Mouse (Mus musculus) forebrain, embryonic 13.5 days (tissue): ENCODE measurements around the gene Hectd3. TPM values are rescaled to one million over a fixed set of nuclear protein-coding genes. Genes with fewer than 3 reads are reported as not detected.

Experiments used
- ATAC-seq: fragments of 200-750 bp; cut with Nextera tagmentation; 2 replicates; pipeline ENCODE4 v1.8.0; 2017
- H3K27ac ChIP-seq: fragments of 300-500 bp; sonication (generic); 2 replicates; pipeline ENCODE4 v1.5.1; 2015; ENCODE audit warnings: inconsistent platforms, mild to moderate bottlenecking, moderate library complexity
- H3K27me3 ChIP-seq: fragments of 300-500 bp; sonication (generic); 2 replicates; pipeline ENCODE4 v1.6.1; 2015; ENCODE audit warnings: mild to moderate bottlenecking, inconsistent platforms
- H3K36me3 ChIP-seq: fragments of 300-500 bp; sonication (generic); 2 replicates; pipeline ENCODE4 v1.6.1; 2015; ENCODE audit warnings: mild to moderate bottlenecking, inconsistent platforms; ENCODE audit not compliant: poor library complexity, severe bottlenecking
- H3K4me1 ChIP-seq: fragments of 300-500 bp; sonication (generic); 2 replicates; pipeline ENCODE4 v1.6.1; 2015; ENCODE audit warnings: inconsistent platforms
- H3K4me2 ChIP-seq: fragments of 300-500 bp; sonication (generic); 2 replicates; pipeline ENCODE4 v1.6.1; 2015; ENCODE audit warnings: inconsistent platforms, mild to moderate bottlenecking, moderate library complexity
- H3K4me3 ChIP-seq: fragments of 300-500 bp; sonication (generic); 2 replicates; pipeline ENCODE4 v1.5.1; 2015; ENCODE audit warnings: mild to moderate bottlenecking, inconsistent platforms
- H3K9ac ChIP-seq: fragments of 300-500 bp; sonication (generic); 2 replicates; pipeline ENCODE4 v1.6.1; 2015; ENCODE audit warnings: mild to moderate bottlenecking, inconsistent platforms
- H3K9me3 ChIP-seq: fragments of 300-500 bp; sonication (generic); replicated peaks from 2 replicates; pipeline ENCODE4 v1.6.1; 2016; ENCODE audit warnings: inconsistent platforms
- WGBS: fragments of 180-500 bp; shearing (Covaris S2); methylation state at CpG from one replicate; pipeline ENCODE4 v1.1.7; 2015; 5-methylcytosine and 5-hydroxymethylcytosine counted together
- polyA plus RNA-seq: library from polyadenylated mRNA; unstranded; fragments of >200 nt; fragmentation: Nextera tagmentation; extraction: Ambion mirVana; gene quantifications from 2 replicates; pipeline ENCODE4 v1.2.1, GENCODE M21; 2015

Hectd3 gene
- polyA plus RNA-seq, 1 experiment from 2014 or later = 17.9 TPM

DNA sequence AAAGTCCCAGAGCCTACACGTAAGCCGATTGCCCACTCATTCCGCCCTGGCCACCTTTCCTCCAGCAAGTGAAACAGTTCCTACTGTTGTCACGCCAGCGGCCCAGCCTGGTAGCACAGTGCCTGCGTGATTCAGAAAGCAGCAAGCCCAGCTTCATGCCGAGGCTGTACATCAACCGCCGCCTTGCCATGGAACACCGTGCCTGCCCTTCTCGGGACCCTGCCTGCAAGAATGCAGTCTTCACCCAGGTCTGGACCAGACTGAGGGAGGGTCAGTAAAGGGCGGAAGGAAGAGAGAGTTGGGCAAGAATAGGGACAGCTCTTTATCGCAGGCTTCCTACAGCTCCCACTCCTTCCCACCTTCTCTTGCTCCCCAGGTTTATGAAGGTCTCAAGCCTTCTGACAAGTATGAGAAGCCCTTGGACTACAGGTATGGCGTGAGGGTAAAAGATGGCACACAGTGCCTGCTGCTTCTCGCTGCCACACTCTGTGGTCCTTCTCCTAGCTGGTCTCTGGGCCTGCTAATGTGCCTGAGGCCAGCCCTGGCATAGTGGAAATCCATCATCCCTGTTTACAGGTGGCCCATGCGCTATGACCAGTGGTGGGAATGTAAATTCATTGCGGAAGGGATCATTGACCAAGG, 4.5 kb downstream of the Hectd3 start:
- peaks cover 18% of the 10 kb centered on the region for H3K4me1 ChIP-seq
- no peak overlapping the region for H3K4me2 ChIP-seq
- no peak overlapping the region for H3K4me3 ChIP-seq
- no peak for ATAC-seq
- WGBS = 93% methylated on average over 17 of the region's 17 CpGs
- peaks cover 68% of the 10 kb centered on the region for H3K36me3 ChIP-seq
- peaks cover 3% of the 10 kb centered on the region; the same call in 1 of the 2 replicates for H3K27me3 ChIP-seq
- no peak overlapping the region for H3K9ac ChIP-seq
- H3K9me3 ChIP-seq = no peaks in the 10 kb centered on the region
- H3K27ac ChIP-seq = no peak overlapping the region

DNA sequence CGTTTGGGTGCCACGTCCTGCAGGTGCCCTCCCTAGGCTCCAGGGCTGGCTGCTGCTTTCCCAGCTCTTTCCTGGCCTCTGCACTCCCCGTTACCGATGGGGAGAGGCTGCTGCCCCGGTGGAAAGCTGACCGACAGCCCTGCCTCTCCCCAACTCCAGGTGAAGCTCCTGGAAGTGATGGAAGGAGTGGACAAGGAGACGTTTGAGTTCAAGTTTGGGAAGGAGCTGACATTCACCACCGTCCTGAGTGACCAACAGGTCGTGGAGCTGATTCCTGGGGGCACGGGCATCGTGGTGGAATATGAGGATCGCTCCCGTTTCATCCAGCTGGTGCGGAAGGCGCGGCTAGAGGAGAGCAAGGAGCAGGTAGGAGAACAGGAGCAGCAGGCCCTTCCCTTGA, 6.8 kb downstream of the Hectd3 start:
- no peak for ATAC-seq
- H3K4me3 ChIP-seq = no peak overlapping the region
- H3K36me3 ChIP-seq = peaks cover 64% of the 10 kb centered on the region
- H3K27ac ChIP-seq = no peak overlapping the region
- H3K9me3 ChIP-seq = no peaks in the 10 kb centered on the region
- H3K4me2 ChIP-seq = no peak overlapping the region
- 87% methylated on average over 16 of the region's 16 CpGs for WGBS
- H3K4me1 ChIP-seq = no peaks in the 10 kb centered on the region
- H3K9ac ChIP-seq = no peak overlapping the region
- H3K27me3 ChIP-seq = no peaks in the 10 kb centered on the region

DNA sequence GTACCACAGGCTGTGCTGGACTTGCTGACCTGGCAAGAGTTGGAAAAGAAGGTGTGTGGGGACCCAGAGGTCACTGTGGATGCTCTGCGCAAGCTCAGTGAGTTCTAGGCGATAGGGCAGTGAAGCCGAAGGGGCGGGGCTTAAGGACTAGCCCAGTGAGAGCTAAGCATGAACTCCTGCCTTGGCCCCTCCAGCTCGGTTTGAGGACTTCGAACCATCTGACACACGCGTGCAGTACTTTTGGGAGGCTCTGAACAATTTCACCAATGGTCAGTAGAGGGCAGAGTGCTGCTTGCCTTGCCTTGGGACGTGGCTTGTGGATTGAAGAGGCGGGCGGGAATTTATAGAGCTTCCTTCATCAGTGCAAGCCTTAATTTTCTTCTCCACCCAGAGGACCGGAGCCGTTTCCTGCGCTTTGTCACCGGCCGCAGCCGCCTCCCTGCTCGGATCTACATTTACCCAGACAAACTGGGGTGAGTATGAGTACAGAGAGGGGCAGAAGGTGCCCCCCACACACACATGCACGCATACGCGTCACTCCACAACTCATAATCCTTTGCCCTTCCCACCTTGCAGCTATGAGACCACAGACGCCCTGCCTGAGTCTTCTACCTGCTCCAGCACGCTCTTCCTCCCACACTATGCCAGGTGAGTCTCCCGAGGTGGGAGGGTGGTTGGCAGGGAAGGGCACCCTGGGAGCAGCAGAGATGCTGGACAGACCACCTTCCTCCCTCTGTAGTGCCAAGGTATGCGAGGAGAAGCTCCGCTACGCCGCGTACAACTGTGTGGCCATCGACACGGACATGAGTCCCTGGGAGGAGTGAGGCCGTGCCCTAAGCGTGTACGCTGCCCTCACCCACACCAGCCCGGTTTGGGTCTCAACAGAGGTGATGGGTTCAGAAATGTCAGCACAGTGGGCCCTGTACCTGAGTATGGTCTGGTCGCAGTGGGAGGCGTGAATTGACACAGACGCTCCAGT, 7.7 kb downstream of the Hectd3 start:
- peak; percentile 72 for ATAC-seq
- Histone ChIP-seq H3K27me3 (no peaks in the 10 kb centered on the region), H3K36me3 (peaks cover 61% of the 10 kb centered on the region), H3K9me3 (no peaks in the 10 kb centered on the region), H3K27ac (no peak overlapping the region), H3K4me1 (no peaks in the 10 kb centered on the region), H3K9ac (no peak overlapping the region), H3K4me2 (no peak overlapping the region), H3K4me3 (no peak overlapping the region)
- WGBS = 55% methylated on average over 38 of the region's 38 CpGs

DNA sequence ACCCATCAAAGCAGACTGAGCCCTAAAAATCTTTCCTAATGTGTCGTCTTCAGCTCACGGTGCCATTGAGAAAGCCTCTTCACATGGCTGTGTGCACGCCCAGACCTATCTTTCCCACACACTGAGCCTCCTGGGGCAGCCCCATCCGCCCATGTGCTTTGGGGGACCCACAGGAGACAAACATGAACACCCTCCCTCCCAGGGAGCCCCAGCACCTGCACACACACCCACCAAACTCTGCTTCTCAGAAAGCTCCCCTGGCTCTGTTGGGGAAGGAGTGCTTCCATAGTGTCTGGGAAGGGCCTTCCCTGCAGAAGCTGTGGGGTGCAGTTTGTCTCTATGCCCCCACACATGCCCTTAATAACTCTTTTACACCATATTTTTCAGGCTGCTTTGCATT, 9.5 kb downstream of the Hectd3 start:
- no peak for ATAC-seq
- H3K4me1 ChIP-seq = no peaks in the 10 kb centered on the region
- no peak overlapping the region for H3K4me3 ChIP-seq
- 90% methylated on average over 4 of the region's 4 CpGs for WGBS
- H3K9me3 ChIP-seq = no peaks in the 10 kb centered on the region
- H3K27ac ChIP-seq = no peak overlapping the region
- no peak overlapping the region for H3K9ac ChIP-seq
- H3K27me3 ChIP-seq = no peaks in the 10 kb centered on the region
- peaks cover 46% of the 10 kb centered on the region for H3K36me3 ChIP-seq
- no peak overlapping the region for H3K4me2 ChIP-seq

DNA sequence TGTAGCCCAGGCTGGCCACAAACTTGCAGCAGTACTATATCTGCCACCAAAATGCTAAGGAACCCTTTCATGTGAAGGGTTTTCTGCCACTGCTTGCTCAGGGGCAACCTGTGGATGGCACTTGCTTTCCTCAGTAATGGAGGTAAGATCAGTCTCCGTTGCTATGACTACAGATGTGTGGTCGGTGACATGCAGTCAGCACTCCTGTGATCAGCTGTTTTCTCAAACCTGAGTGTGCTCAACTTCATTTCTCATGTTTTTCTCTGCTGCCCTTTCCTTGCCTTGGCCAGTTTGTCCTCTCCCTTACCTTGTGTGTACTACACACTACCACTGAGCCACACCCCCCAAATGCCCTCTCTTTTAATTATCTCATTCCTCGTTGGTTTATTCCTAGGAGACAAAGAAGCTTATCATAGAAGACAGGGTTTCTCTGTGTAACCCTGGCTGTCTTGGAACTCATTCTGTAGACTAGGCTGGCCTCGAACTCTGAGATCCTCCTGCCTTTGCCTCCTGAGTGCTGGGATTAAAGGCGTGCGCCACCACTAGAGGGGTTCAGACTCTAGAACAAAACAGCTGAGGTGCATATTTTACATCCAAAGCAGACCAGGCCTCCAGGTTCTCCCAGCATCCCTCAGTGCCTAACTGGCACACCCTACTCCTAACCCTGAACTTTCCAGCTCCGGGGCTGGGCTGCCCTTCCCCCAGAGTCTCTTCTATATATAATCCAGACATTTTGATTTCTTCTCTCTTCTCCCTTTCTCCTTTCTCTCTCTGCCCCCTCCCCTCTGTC, 10.7 kb downstream of the Hectd3 start:
- 73% methylated on average over 7 of the region's 7 CpGs for WGBS
- no peak overlapping the region for H3K9ac ChIP-seq
- H3K9me3 ChIP-seq = no peaks in the 10 kb centered on the region
- no peak overlapping the region for H3K4me3 ChIP-seq
- ATAC-seq = no peak
- no peaks in the 10 kb centered on the region for H3K27me3 ChIP-seq
- no peak overlapping the region for H3K4me2 ChIP-seq
- H3K36me3 ChIP-seq = peaks cover 34% of the 10 kb centered on the region
- H3K4me1 ChIP-seq = no peaks in the 10 kb centered on the region
- no peak overlapping the region for H3K27ac ChIP-seq

DNA sequence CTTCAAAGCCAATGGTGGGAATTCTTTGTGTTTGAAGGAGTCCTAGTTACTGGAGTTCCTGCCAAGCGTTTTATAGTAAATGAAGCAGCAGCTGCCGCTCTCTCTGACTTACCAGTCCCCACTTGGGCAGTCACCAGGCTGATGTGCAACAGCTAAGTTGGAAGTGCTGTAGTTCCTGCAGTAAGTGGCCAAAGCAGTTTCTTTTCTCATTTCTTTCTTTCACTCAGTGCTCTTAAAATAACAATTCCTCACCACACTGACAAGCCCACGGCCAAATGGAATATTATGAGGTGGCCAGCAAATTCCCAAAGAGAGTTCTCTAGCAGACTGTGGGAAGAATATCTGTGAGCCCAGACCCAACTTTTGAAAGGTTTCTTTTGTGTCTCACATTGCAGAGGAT, 11.9 kb downstream of the Hectd3 start:
- Histone ChIP-seq H3K36me3 (peaks cover 23% of the 10 kb centered on the region), H3K4me2 (no peak overlapping the region), H3K27ac (no peak overlapping the region), H3K4me1 (no peaks in the 10 kb centered on the region), H3K9me3 (no peaks in the 10 kb centered on the region), H3K9ac (no peak overlapping the region), H3K4me3 (no peak overlapping the region), H3K27me3 (no peaks in the 10 kb centered on the region)
- 72% methylated on average over 3 of the region's 3 CpGs for WGBS
- ATAC-seq = no peak

DNA sequence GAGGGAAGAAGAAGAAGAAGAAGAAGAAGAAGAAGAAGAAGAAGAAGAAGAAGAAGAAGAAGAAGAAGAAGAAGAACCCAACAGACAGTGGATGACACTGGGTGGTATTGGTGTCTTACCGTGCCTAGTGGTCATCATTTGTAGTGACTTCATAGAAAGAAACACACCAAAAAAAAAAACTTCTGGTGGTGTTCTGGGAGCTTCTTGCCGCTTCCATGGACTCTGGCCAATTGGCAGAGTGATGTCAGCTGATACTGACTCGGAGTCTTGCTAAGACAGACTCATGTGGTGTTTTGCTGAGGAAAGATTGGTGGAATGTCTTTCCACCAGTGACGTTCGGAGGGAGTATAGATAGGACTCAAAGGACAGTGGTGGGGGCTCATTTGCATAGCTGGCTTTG, 15.1 kb downstream of the Hectd3 start:
- no peaks in the 10 kb centered on the region for H3K4me1 ChIP-seq
- H3K4me2 ChIP-seq = no peak overlapping the region

DNA sequence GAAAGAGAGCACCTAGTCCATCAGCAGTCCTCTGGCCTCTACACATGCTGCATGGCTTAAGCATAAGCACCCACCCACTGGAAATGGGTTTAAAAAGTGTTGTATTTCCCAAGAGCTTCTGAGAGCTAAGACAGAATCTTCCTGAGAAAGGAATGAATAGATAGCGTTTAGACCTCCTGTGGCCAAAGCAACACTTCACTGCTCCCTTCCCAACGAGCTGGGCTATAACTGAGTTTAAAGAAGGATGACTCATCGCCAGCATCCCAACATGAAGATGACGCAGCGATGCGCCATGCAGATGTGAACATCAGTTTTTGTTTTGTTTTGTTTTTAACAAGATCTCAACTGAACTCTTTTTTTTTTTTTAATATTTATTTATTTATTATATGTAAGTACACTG, 18.5 kb downstream of the Hectd3 start:
- Histone ChIP-seq H3K27me3 (no peaks in the 10 kb centered on the region), H3K9me3 (no peaks in the 10 kb centered on the region), H3K4me2 (no peak overlapping the region), H3K36me3 (no peaks in the 10 kb centered on the region), H3K27ac (no peak overlapping the region), H3K4me1 (no peaks in the 10 kb centered on the region), H3K9ac (no peak overlapping the region), H3K4me3 (no peak overlapping the region)
- 84% methylated on average over 6 of the region's 6 CpGs for WGBS
- no peak for ATAC-seq

More for the DNA sequence above, 15.1 kb downstream of the Hectd3 start:
- Histone ChIP-seq H3K27ac (no peak overlapping the region), H3K27me3 (no peaks in the 10 kb centered on the region), H3K4me3 (no peak overlapping the region), H3K36me3 (no peaks in the 10 kb centered on the region), H3K9ac (no peak overlapping the region), H3K9me3 (no peaks in the 10 kb centered on the region)
- WGBS = 88% methylated on average over 5 of the region's 5 CpGs
- no peak for ATAC-seq

DNA sequence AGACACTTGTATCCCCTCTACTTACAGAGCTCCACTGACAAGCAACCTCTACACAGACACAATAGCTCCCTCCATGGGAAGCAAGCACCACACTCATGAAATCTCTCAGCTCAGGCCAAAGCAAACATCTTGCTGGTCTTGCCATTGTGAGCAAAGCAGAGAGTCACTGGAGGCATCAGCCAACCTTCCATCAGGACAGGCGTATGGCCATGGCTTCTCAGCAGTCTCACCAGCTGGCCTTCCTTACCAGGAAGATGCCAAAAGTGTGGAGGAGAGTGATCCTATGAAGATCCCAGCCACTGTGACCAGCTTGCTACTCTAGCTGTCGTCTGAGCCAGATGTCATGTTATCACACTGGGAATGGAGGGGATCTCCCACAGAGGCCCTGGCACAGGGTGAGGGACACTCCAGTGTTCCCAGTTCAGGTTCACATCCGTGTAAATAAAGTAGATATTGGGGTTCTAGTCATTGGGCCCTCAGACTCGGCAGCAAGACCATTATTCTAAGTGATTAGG, 19.8 kb downstream of the Hectd3 start:
- WGBS = 57% methylated on average over 4 of the region's 4 CpGs
- H3K4me1 ChIP-seq = peaks cover 3% of the 10 kb centered on the region
- no peak for ATAC-seq
- no peak overlapping the region for H3K4me2 ChIP-seq
- H3K9ac ChIP-seq = no peak overlapping the region
- H3K9me3 ChIP-seq = no peaks in the 10 kb centered on the region
- no peak overlapping the region for H3K4me3 ChIP-seq
- H3K36me3 ChIP-seq = no peaks in the 10 kb centered on the region
- no peaks in the 10 kb centered on the region for H3K27me3 ChIP-seq
- H3K27ac ChIP-seq = no peak overlapping the region

DNA sequence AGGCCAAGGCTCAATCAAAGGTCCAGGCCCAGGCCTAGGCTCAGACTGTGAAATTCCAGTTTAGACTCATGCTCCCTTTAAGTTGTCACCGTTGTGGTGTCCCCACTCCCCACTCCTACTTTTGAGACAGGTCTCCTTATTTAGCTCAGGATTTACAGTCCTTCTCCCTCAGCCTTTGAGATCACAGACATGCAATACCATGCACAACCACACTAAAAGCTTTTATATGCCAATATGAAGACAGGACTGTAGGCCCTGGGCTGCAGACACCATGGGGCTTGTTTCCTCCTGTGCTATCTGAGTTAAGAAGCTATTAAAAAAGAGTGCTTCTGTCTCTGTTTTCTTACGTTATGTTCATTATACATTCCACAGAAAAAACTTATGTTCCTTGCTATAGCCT, 22.6 kb downstream of the Hectd3 start:
- Histone ChIP-seq H3K27ac (no peak overlapping the region), H3K4me1 (peaks cover 11% of the 10 kb centered on the region), H3K27me3 (no peaks in the 10 kb centered on the region), H3K36me3 (peaks cover 7% of the 10 kb centered on the region), H3K4me2 (no peak overlapping the region), H3K9me3 (no peaks in the 10 kb centered on the region), H3K9ac (no peak overlapping the region), H3K4me3 (no peak overlapping the region)
- WGBS = 91% methylated on average over 2 of the region's 2 CpGs
- no peak for ATAC-seq

DNA sequence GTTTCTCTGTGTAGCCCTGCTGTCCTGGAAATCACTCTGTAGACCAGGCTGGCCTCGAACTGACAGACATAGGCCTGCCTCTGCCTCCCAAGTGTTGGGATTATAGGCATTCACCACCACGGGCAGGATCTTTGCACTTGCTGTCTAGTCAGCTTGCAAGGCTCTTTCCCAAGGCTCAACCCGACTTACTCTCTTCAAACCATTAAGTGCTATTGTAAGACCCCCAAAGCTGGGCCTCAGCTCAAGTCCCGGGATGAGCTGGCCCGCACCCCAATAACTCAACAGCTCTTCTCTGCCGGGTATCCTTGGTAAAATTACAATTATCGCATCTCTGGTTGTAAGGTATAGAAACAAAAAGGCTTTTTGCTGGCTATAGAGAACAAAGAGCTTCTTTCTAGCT, 23.2 kb downstream of the Hectd3 start:
- H3K9ac ChIP-seq = no peak overlapping the region
- H3K27me3 ChIP-seq = no peaks in the 10 kb centered on the region
- no peaks in the 10 kb centered on the region for H3K9me3 ChIP-seq
- ATAC-seq = no peak
- no peak overlapping the region for H3K4me3 ChIP-seq
- no peak overlapping the region for H3K4me2 ChIP-seq
- no peak overlapping the region for H3K27ac ChIP-seq
- peaks cover 11% of the 10 kb centered on the region for H3K4me1 ChIP-seq
- H3K36me3 ChIP-seq = peaks cover 13% of the 10 kb centered on the region
- 84% methylated on average over 7 of the region's 7 CpGs for WGBS
